Mouse (Mus musculus) stomach, embryonic 14.5 days (tissue): ENCODE results near the gene Cc2d2a. TPM values are rescaled to one million over a fixed set of nuclear protein-coding genes. Genes with fewer than 3 reads are reported as not detected.
A peak's percentile ranks its signal among the peaks of the same experiment; 100 is the strongest.

Experiments used
- ATAC-seq: fragments of 200-750 bp; cut with Nextera tagmentation; 2 replicates; pipeline ENCODE4 v1.8.0; 2017; ENCODE audit warnings: low read depth, moderate TSS enrichment; ENCODE audit not compliant: insufficient number of reproducible peaks, insufficient read depth, low FRiP score
- H3K27ac ChIP-seq: fragments of 300-500 bp; sonication (generic); 2 replicates; pipeline ENCODE4 v1.5.1; 2014; ENCODE audit warnings: mild to moderate bottlenecking, low read length, moderate library complexity, mixed read lengths
- H3K27me3 ChIP-seq: fragments of 300-500 bp; sonication (generic); 2 replicates; pipeline ENCODE4 v1.6.1; 2014; ENCODE audit warnings: low read length, control low read depth, mixed read lengths; ENCODE audit not compliant: control insufficient read depth, insufficient read depth
- H3K36me3 ChIP-seq: fragments of 300-500 bp; sonication (generic); 2 replicates; pipeline ENCODE4 v1.6.1; 2014; ENCODE audit warnings: mild to moderate bottlenecking, control low read depth, low read length, moderate library complexity, mixed read lengths; ENCODE audit not compliant: control insufficient read depth, insufficient read depth
- H3K4me1 ChIP-seq: fragments of 300-500 bp; sonication (generic); 2 replicates; pipeline ENCODE4 v1.6.1; 2014; ENCODE audit warnings: low read length, control low read depth, mixed read lengths; ENCODE audit not compliant: control insufficient read depth, insufficient read depth
- H3K4me2 ChIP-seq: fragments of 300-500 bp; sonication (generic); replicated peaks from 2 replicates; pipeline ENCODE4 v1.6.1; 2014; ENCODE audit warnings: low read depth, low read length, control low read depth
- H3K4me3 ChIP-seq: fragments of 300-500 bp; sonication (generic); 2 replicates; pipeline ENCODE4 v1.5.1; 2014; ENCODE audit warnings: low read depth, low read length, control low read depth
- H3K9ac ChIP-seq: fragments of 300-500 bp; sonication (generic); replicated peaks from 2 replicates; pipeline ENCODE4 v1.6.1; 2014; ENCODE audit warnings: low read depth, mild to moderate bottlenecking, control low read depth, low read length, moderate library complexity, mixed read lengths
- H3K9me3 ChIP-seq: fragments of 300-500 bp; sonication (generic); 2 replicates; pipeline ENCODE4 v1.6.1; 2016; ENCODE audit warnings: low read depth, low read length, control low read depth; ENCODE audit not compliant: control insufficient read depth
- WGBS: fragments of 180-500 bp; shearing (Covaris S2); extraction: QIAGEN DNeasy Blood & Tissue Kit; methylation state at CpG from one replicate; pipeline ENCODE4 v1.1.7; 2014; 5-methylcytosine and 5-hydroxymethylcytosine counted together
- polyA plus RNA-seq: library from polyadenylated mRNA; unstranded; fragments of >200 nt; fragmentation: Nextera tagmentation; extraction: Ambion mirVana; gene quantifications from 2 replicates; pipeline ENCODE4 v1.2.1, GENCODE M21; 2014

Gene Cc2d2a
- polyA plus RNA-seq, 1 experiment from 2014 or later: 15.7 TPM

DNA sequence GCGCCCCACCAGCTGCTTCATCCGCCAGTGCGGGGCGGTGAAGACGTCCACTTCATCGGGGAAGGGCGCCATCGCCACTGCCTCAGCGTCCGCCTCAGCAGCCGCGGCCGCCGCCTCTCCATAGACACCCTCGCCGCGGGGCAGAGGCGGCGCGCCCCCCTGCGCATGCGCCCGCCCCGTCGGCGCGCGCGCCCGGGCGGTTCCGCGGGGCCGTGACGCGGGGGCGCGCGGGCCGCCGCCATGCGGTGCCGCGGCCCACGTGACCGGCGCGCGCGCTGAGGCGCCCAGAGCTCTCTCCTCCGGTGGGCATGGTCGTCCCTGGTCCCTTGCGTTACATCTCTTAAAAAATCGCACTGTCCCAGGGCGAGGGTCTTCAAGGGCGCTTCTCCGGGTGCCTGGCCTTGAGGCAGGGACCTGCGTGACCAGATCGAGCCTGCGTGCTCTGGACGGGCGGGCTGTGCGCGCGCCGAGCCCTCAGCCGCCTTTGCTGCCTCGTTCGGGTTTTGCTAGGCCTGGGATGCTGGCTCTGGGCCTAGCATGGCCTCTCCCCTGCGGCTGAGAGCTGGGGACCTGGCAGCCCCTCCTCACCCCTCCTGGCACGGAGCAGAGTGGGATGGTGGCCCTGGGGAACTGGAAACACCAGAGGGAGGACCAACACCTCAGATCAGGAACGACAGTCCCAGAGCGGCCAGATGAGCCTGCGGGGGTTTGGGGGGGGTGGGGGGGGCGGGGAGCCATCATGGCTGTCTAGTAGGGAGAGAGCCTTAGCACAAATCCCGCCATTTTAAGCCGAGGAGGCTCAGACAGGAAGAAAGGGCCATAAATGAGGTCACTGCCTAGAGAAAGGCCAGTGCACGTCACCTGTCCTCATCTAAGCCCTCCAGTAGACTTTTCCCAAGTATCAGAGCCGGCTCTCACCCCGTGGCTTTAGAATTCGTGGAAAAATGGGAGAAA is 120.1 kb downstream of the Cc2d2a start:
- Histone ChIP-seq H3K27me3 (no peaks in the 10 kb centered on the region), H3K9me3 (no peaks in the 10 kb centered on the region), H3K9ac (peak overlapping the region; percentile 95), H3K4me2 (peak overlapping the region; percentile 76), H3K4me3 (peak overlapping the region; percentile 88), H3K27ac (peak overlapping the region; percentile 95), H3K36me3 (no peaks in the 10 kb centered on the region), H3K4me1 (peaks cover 7% of the 10 kb centered on the region)
- WGBS: 3% methylated on average over 69 of the region's 82 CpGs
- ATAC-seq: peak; percentile 90

DNA sequence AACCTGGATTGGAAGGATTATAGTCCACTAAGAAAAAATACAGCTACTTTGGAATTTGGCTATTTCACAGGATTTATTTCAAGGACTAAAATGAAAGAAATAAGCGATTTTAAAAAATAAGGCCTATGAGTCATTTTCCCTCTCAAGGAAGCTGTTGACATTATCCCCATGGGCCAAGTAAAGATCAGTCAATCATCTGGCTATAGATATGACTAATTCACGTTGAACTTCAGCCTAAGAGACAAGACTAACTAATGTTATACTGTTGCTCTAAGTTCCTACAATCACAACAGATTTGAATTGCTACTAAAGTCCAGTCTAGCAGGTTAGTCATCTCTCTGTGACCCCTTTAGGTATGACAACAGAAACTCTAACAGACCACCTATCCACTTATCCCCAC is 121.8 kb downstream of the Cc2d2a start:
- Histone ChIP-seq H3K36me3 (no peaks in the 10 kb centered on the region), H3K4me1 (peaks cover 7% of the 10 kb centered on the region), H3K9me3 (no peaks in the 10 kb centered on the region), H3K4me2 (no peak overlapping the region), H3K27me3 (no peaks in the 10 kb centered on the region), H3K4me3 (no peak overlapping the region), H3K9ac (no peak overlapping the region), H3K27ac (no peak overlapping the region)
- 81% methylated on average over 2 of the region's 2 CpGs for WGBS
- no peak for ATAC-seq

GRCm38 (mm10) chr5:43786607-43787006 is 124.5 kb downstream of the Cc2d2a start:
- no peaks in the 10 kb centered on the region for H3K36me3 ChIP-seq
- H3K4me1 ChIP-seq: no peaks in the 10 kb centered on the region
- WGBS: 90% methylated on average over 4 of the region's 4 CpGs
- no peak overlapping the region for H3K9ac ChIP-seq
- no peak for ATAC-seq
- no peak overlapping the region for H3K27ac ChIP-seq
- H3K27me3 ChIP-seq: no peaks in the 10 kb centered on the region
- H3K9me3 ChIP-seq: no peaks in the 10 kb centered on the region
- H3K4me3 ChIP-seq: no peak overlapping the region
- no peak overlapping the region for H3K4me2 ChIP-seq

DNA sequence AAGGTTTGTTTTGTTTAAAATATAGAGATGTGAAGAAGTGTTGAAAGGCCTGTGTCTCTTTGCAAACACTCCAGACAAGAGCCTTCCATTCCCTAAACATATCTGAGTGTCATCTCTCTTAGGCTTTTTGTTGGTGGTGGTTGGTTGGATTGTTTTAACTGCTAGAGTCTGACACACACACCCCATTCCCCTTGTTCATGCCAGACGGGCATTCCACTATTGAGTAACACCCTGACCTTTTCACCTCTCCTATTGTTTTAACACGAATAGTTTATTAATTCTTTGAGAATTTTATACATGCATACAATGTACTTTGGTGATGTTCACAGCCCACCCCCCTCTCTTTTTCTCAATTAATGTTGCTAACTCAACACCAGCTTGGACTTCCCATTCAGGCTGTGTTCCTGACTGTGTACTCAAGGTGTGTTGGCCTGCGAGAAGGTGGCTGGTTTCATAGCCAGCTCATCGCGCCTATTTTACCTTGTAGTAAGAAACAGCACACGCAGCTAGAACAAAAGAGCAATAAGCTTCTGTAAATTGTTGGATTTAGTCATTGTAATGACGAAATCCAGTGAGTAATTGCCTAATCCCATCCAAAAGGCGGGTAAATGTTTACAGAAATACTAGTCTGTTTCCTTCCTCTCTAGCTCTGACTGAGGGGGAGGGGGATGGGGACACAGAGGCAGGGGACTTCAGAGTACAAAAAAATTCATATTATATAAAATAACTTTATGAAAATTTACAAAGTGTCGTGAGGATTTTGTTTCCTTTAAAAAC is 126.0 kb downstream of the Cc2d2a start:
- H3K9me3 ChIP-seq: no peaks in the 10 kb centered on the region
- no peak overlapping the region for H3K4me3 ChIP-seq
- H3K27ac ChIP-seq: no peak overlapping the region
- no peak overlapping the region for H3K4me2 ChIP-seq
- WGBS: 61% methylated on average over 9 of the region's 9 CpGs
- H3K27me3 ChIP-seq: no peaks in the 10 kb centered on the region
- no peak overlapping the region for H3K9ac ChIP-seq
- no peaks in the 10 kb centered on the region for H3K4me1 ChIP-seq
- ATAC-seq: no peak
- no peaks in the 10 kb centered on the region for H3K36me3 ChIP-seq

Other genes with a start within 250 kb of the Cc2d2a start
- 17.3 and 20.0 TPM in 2 replicates for gene C1qtnf7, start 146.8 kb upstream of the Cc2d2a start, polyA plus RNA-seq
- gene Bst1, start 156.5 kb downstream of the Cc2d2a start, polyA plus RNA-seq: 0.18 and 0.19 TPM in 2 replicates
- 68.7 and 71.3 TPM in 2 replicates for gene Fbxl5, start 159.3 kb downstream of the Cc2d2a start, polyA plus RNA-seq
- 15.8 and 16.4 TPM in 2 replicates for gene Cd38, start 206.2 kb downstream of the Cc2d2a start, polyA plus RNA-seq